Mouse (Mus musculus) urinary bladder, adult 18-20 months (tissue): ENCODE measurements around the gene Dtx1.

Experiments used
- DNase-seq, 2 experiments: peaks; one replicate each; pipeline ENCODE4 v3.0.0; 2022; ENCODE audit warnings: low spot score in 2 of 2, mixed read lengths in 2 of 2

The Dtx1 gene

DNA sequence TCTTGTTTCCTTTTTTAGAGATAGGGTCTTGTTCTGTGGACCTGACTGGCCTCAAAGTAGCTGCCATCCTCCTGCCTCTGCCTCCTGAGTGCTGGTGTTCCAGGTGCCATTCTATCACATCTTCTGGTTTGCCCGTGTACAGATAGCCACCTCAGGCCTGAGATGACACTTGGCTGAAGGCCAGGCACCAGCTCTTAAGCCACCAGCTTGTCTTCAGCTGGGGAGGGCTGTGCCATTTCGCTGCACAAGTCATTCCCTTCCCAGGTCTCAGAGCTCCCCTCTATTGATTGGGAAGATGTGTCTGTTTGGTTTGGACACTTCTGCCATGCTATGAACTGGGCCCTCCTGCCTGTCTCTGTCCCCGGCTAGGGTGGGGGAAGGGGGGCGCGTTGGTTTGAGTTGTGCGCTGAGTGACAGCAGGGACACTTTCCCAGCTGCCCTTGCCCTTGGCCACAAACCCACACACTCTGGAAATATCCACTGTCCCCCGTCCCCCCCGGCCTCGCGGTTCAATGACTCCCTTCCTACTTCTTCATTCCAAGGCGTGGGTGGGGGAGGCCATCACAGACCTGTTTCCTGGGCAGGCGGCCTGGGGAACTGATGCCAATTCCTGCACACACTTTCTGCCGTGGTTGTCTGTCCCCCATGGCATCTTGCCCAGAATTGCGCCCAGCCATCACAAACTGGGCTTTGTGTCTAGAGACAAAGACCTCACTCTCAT is 68.2 kb downstream of the Dtx1 start:
- no peak for DNase-seq

DNA sequence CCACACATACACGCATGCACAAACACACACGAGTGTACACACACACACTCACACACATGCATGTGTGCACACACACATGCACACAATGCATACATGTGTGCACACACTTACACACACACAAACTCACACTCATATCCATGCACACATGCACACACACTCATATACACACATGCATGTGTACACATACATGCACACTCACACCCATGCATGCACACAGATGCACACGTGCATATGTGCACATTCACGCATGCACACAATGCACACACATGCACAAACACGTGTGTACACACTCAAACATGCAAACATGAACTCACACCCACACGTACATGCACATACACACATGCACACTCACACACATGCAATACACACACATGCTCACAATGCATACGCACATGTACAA is 71.6 kb downstream of the Dtx1 start:
- DNase-seq, result no peak

- DNase-seq, result no peak
Observed at GRCm38 (mm10) chr5:120635633-120636032, 76.1 kb downstream of the Dtx1 start.

- no peak for DNase-seq
Observed at GRCm38 (mm10) chr5:120634860-120635259, 76.9 kb downstream of the Dtx1 start.

GRCm38 (mm10) chr5:120634131-120634530 is 77.6 kb downstream of the Dtx1 start, which contains the start of gene Cfap73:
TSS of gene Cfap73 (minus strand) at chr5:120634235.
- DNase-seq, result no peak

DNA sequence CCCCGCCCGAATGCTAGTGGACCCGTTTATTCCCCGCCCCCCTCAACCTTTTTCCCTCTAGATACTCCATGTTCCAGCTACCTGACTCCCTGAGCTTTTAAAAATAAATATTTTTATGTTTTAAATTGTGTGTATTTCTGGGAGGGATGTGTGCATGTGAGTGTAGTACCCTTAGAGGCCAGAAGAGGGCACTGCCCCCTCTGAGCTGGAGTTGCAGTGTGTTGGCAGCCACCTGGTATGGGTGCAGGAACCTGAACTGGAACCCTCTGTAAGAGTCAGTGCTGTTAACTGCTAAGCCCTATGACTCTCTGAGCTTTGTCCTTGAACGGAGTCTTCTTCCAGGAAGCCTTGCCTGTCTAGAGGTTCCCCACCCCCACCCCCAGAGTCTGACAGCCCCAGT is 79.8 kb downstream of the Dtx1 start:
- no peak for DNase-seq

- no peak for DNase-seq
Observed at GRCm38 (mm10) chr5:120631128-120631527, 80.6 kb downstream of the Dtx1 start.
